Mouse (Mus musculus): ENCODE data around the gene Cfap36.

Cfap36 gene

GRCm38 (mm10) chr11:29246883-29247650, at the start of gene Cfap36:
Gene Cfap36 (minus strand): TSS chr11:29247409.
- DNase-seq (ENCODE audit: low read depth, low spot score): peak; percentile 96

DNA sequence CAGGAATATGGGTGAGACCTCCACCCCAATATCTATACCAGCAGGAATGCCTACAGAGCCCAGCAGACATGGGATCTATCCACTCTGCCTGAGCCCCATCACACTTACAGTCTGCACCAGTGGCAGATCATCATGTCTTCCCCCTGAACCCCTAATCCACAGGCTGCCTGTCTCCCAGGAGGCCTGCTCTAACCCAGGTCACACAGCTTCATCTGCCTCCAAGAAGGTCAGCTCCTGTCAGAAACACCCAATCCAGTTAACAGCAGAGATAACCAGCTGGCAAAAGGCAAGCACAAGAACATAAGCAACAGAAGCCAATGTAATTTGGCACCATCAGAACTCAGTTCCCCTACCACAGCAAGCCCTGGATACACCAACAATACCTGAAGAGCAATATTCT, 40.1 kb upstream of the Cfap36 start:
- no peak for DNase-seq (ENCODE audit: low read depth, low spot score)

GRCm38 (mm10) chr11:29286040-29286439, 38.8 kb upstream of the Cfap36 start:
- DNase-seq (ENCODE audit: low read depth, low spot score): no peak

GRCm38 (mm10) chr11:29274758-29275157, 27.5 kb upstream of the Cfap36 start:
- no peak for DNase-seq (ENCODE audit: low read depth, low spot score)

DNA sequence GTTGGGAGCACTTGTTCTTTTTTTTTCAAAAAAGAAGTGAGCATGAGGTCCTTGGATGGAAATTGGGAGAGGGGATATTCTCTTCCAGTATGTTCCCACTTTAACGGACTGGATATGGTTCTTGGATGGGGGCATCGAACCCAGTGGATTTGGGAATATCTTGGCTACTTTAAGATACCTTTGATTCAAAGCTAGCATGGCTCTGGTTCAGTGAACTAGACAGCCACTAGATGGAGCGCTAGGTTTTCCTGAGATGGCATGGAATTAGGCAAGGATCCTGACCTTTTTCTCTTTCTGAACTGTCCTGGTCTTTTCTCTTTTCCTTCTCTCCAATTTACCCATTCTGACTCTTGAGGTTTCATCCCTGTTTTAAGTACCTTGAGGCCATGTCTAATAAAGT, 20.6 kb upstream of the Cfap36 start:
- no peak for DNase-seq (ENCODE audit: low read depth, low spot score)

DNA sequence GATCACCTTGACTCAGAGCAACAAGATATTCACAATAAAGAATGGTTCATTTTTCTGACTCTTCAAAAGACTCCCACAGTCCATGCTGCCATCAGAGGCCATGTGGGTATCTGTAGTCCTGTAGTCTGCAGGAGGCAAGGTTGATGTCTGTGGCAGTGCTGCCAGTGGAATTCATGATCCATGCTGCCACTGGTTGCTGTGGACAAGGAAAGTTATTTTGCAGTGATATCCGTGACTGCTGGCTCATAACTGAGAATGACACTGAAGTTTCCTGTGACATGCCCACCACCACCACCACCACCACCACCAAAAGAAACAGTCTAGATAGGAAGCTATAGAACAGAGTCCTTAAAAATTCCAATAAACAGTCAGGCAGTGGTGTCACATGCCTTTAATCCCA, 7.4 kb upstream of the Cfap36 start:
- no peak for DNase-seq (ENCODE audit: low read depth, low spot score)

GRCm38 (mm10) chr11:29248386-29248785, 1.2 kb upstream of the Cfap36 start:
- no peak for DNase-seq (ENCODE audit: low read depth, low spot score)

DNA sequence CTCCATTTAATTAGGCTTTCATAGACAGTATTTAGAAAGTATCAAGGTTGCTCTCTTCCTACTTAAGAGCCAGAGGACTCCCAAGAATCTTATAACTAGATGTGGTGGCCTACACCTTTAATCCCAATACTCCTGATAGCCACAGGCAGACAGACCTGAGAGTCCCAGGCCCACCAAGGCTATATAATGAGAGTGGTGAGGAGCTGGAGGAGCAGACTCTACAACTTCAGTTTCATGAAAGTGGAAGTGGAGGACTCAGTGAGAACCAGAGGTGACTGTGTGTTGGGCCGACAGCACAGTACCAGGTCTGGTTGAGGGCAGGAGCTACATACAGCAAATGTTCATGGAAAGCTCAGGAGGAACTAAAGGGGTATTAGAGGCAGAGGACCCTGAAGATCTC, 516 bp upstream of the Cfap36 start:
- no peak for DNase-seq (ENCODE audit: low read depth, low spot score)

DNA sequence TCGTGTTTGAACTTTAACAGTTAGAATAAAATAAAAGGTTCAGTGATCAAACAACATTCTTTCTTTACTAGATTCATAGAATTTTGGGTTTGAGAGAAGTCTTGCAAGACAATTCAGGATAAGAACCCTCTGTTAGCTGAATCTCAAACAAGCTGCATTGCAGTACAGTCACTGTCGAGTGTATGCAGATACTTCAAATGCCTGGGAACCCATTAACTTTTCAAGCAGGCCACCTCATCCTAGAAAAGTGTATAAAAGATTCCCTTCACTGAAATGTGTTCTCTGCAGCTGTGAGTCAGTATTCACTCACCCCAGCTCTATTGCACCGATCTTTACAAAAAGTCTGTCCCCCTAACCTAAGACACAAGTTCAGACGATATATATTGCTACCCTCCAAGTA, 1.2 kb downstream of the Cfap36 start:
- DNase-seq (ENCODE audit: low read depth, low spot score): no peak

- no peak for DNase-seq (ENCODE audit: low read depth, low spot score)
Observed at GRCm38 (mm10) chr11:29241961-29242360, 5.2 kb downstream of the Cfap36 start.

GRCm38 (mm10) chr11:29239353-29239752, 7.9 kb downstream of the Cfap36 start:
- no peak for DNase-seq (ENCODE audit: low read depth, low spot score)

DNA sequence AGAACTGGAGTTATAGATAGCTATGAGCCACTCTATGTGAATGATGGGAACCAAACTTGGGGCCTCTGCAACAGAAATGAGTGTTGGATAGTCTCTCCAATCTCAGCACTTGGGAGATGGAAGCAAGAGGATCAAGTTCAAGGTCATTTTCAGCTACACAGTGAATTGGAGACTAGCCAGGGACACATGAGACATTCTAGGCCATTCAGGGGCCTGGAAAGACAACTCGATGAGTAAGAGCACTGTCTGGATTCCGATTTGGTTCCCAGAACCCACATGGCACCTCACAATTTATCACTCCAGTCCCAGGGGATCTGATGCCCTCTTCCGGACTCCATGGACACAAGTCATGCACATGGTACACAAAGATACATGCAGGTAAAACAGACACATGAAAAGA, 8.7 kb downstream of the Cfap36 start:
- no peak for DNase-seq (ENCODE audit: low read depth, low spot score)

DNA sequence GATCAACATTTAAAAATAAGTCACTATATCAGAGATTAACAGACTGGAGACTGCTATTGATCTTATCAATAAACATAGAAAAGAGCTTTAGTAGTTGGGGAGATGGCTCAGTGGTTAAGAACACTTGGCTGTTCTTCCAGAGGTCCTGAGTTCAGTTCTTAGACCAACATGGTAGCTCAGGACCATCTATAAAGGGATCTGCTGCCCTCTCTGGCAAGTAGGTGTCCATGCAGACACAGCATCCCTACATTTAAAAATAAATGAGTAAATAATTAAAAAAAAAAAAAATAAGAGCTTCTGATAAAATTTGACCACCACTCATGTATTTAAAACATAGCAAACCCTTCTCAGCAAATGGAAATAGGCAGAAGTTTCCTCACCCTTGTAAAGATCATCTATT, 9.2 kb downstream of the Cfap36 start:
- no peak for DNase-seq (ENCODE audit: low read depth, low spot score)

DNA sequence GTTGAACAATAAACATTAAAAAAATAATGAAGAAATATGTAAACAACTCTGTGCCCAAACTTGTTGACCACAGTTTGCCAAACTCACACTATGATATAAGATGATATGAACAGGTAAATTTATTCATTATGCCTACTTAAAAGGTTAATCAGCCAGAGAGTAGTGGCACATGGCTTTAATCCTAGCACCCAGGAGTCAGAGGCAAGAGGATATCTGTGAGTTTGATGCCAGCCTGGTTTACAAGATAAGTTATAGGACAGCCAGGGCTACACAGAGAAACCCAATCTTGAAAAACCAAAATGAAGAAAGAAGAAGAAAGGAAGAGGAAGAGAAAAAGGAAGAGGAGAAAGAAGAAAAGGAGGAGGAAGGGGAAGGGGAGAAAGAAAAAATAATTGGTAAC, 9.8 kb downstream of the Cfap36 start:
- DNase-seq (ENCODE audit: low read depth, low spot score): no peak

DNA sequence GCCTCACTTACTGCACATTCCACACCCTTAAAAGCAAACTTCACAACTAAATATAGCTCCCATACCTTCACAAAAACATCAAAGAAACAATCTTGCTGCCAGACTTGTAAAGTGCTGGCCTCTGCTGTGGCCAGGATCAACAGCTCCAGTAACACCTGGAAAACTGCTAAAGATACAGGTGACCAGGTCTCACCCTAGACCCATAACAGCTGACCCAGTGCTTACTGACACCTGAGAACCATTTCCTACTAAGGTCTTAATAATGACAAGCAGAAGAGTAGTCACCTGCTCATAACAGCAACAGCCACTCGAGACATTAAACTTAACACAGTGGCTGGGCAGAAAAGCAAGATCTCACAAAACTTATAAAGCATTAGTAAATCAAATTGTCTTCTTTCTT, 13.6 kb downstream of the Cfap36 start:
- DNase-seq (ENCODE audit: low read depth, low spot score): no peak

DNA sequence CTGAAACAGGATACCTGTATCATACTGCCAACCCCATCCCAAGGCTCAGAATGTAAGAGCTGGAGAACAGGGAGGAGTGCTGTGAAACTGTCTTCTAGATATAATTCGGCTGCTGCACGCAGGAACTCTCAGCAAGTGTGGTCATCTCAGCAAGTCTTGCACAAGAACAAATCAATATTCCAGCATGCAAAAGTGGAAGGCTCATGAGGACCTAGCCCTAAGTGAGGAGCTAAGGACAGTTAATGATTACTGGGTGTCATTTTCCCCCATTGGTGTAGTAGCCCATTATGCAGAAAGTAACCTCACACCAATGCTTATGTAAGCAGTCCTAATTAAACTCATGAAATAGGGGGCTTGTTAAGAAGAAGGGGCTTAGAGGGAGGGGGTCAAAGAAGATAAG, 18.3 kb downstream of the Cfap36 start:
- DNase-seq (ENCODE audit: low read depth, low spot score): no peak

DNA sequence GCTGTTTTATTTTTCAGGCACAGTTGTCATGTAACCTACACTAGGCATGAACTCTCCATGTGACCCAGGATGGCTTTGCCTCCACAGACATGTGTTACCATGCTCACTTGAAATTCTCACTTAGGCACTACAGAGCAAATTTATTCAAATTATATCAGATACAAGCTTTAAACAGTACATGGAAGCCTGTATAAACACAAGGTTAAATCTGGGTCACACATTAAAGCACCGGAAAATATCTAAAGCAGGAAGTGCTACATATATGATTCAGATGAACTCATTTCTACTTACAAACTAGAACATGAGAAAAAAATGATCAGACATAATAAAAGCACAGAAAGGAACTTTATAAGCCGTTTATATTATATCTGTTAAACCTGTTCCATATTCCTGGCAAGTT, 22.5 kb downstream of the Cfap36 start:
- no peak for DNase-seq (ENCODE audit: low read depth, low spot score)

DNA sequence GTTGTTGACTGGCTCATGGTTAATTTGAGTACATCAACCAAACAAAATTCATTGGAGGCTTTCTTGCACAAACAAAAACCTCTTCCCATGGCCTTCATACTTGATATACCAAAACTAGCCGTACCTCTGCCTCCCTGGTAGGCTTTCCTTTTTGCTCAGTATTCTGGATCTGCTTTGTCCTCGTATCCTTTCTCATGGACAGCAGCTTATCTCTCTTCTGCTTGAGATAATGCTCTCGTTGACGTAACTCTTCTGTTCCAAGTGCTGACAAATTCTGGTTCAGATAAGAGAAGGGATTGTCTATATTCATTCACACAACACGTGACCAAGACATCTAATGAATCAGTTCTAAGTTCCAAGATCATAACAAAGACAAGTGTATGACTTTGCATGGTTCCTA, 24.9 kb downstream of the Cfap36 start:
- no peak for DNase-seq (ENCODE audit: low read depth, low spot score)

DNA sequence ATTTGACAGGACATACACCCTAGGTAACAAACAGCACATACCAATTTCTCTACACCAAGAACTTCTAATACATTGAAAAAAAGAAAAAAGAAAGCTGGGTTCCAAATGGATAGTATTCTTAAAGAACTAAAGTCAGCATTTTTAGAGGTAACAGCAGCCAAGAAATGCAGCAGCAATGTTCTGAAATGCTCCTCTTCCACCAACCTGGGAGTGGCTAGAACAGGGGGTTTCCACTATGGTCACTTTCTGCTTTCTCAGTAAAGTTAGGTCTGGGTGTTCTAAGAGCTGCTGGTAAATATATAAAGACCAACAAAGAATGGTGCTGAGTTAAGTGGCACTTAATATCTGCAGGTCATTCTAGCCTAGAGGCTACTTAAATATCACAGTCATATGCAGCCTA, 28.2 kb downstream of the Cfap36 start:
- DNase-seq (ENCODE audit: low read depth, low spot score): no peak

GRCm38 (mm10) chr11:29216196-29216595, 31.0 kb downstream of the Cfap36 start:
- DNase-seq (ENCODE audit: low read depth, low spot score): no peak

DNA sequence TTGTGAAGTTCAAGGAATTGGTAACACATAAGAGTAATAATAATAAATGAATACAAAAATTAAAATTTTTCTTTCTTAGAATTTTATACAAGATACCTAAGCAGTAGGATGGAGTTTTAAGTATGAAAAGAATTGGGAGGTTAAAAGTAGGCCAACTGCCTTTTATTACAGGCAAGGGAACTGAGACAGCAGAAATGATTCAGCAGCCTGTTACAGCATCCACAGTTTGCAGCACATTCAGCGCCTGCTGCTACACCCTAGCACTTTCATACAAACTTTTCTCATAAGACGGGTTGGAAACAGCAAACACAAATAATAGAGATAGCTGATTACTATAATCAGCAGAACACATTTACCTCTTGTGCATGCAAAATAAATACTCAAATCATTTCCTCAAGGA, 37.4 kb downstream of the Cfap36 start:
- DNase-seq (ENCODE audit: low read depth, low spot score): no peak

DNA sequence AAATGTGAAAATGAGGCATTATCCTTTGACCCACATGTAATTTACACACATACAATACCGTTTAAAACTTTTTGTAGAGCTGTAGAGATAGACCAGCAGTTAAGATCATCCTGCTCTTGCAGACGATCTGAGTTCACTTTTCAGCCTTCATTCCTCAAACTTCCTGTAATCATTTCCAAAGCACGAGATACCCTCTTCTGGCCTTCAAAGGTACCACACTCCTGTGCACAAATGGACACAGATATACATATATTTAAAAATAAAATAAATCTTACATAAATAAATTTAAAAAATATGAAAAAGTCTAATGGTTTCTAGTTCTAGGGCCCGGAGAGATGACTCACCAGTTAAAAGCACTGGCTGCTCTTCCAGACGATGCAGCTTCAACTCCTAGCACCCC, 43.6 kb downstream of the Cfap36 start:
- DNase-seq (ENCODE audit: low read depth, low spot score): no peak

DNA sequence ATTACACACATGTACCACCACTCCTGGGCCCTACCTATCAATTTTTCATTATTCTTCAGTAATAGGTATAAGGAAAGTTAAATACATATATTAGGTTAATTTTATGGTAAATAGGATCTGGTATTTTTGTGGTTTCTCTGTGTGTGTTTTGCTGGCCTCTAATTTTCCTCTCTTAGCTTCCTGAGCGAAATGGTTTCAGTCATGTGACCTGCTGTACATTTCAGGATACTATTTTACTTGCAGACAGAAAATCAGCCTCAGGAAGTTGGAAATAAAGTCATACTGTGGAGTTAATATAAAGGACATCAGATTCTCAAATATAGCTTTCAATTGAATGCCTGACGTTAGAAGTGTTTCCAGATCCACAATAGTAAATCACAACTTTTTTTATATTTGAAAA, 58.2 kb downstream of the Cfap36 start:
- DNase-seq (ENCODE audit: low read depth, low spot score): no peak

DNA sequence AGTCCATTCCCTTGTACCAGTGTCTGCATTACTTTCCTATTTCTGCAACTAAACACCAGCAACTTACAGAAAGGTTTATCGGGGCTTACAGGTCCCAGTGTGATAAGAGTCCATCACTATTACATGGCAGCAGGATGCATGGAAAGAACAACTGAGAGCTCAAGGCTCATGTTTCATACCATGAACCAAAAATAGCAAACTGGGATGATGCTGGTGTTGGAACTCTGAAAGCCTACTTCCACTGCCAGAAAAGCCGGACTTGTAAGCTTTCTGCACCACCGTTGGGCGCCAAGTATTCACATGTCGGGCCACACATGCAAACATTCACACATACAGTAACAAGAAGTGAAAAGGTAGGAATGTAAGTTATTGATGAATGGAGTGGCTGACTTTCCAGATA, 65.5 kb downstream of the Cfap36 start:
- DNase-seq (ENCODE audit: low read depth, low spot score): no peak

All from WW6 (cell line).